Mouse (Mus musculus): ENCODE results near the gene Trpv4. TPM values are rescaled to one million over a fixed set of nuclear protein-coding genes. Genes with fewer than 3 reads are reported as not detected.

The Trpv4 gene
- total RNA-seq, 1 experiment from 2014 or later: not detected

GRCm38 (mm10) chr5:114674594-114674993, 16.4 kb upstream of the Trpv4 start:
- no peak for ATAC-seq (replicated peaks; ENCODE audit: insufficient number of reproducible peaks, low FRiP score, low TSS enrichment, poor library complexity, severe bottlenecking)

GRCm38 (mm10) chr5:114673114-114673513, 14.9 kb upstream of the Trpv4 start:
- ATAC-seq (replicated peaks; ENCODE audit: insufficient number of reproducible peaks, low FRiP score, low TSS enrichment, poor library complexity, severe bottlenecking): no peak

GRCm38 (mm10) chr5:114669014-114669413, 10.8 kb upstream of the Trpv4 start:
- no peak for ATAC-seq (replicated peaks; ENCODE audit: insufficient number of reproducible peaks, low FRiP score, low TSS enrichment, poor library complexity, severe bottlenecking)

GRCm38 (mm10) chr5:114667228-114667856, 9.1 kb upstream of the Trpv4 start:
- ATAC-seq (replicated peaks; ENCODE audit: insufficient number of reproducible peaks, low FRiP score, low TSS enrichment, poor library complexity, severe bottlenecking): peak; percentile 98

GRCm38 (mm10) chr5:114666659-114667058, 8.4 kb upstream of the Trpv4 start:
- ATAC-seq (replicated peaks; ENCODE audit: insufficient number of reproducible peaks, low FRiP score, low TSS enrichment, poor library complexity, severe bottlenecking): no peak

- no peak for ATAC-seq (replicated peaks; ENCODE audit: insufficient number of reproducible peaks, low FRiP score, low TSS enrichment, poor library complexity, severe bottlenecking)
These were observed 6.5 kb upstream of the Trpv4 start for GRCm38 (mm10) chr5:114664750-114665149.

GRCm38 (mm10) chr5:114664139-114664538, 5.9 kb upstream of the Trpv4 start:
- no peak for ATAC-seq (replicated peaks; ENCODE audit: insufficient number of reproducible peaks, low FRiP score, low TSS enrichment, poor library complexity, severe bottlenecking)

GRCm38 (mm10) chr5:114661029-114661428, 2.8 kb upstream of the Trpv4 start:
- peak; percentile 85 for ATAC-seq (replicated peaks; ENCODE audit: insufficient number of reproducible peaks, low FRiP score, low TSS enrichment, poor library complexity, severe bottlenecking)

- ATAC-seq (replicated peaks; ENCODE audit: insufficient number of reproducible peaks, low FRiP score, low TSS enrichment, poor library complexity, severe bottlenecking): no peak
These were observed 795 bp downstream of the Trpv4 start for GRCm38 (mm10) chr5:114657426-114657825.

GRCm38 (mm10) chr5:114656305-114656704, 1.9 kb downstream of the Trpv4 start:
- ATAC-seq (replicated peaks; ENCODE audit: insufficient number of reproducible peaks, low FRiP score, low TSS enrichment, poor library complexity, severe bottlenecking): no peak

GRCm38 (mm10) chr5:114655721-114656120, 2.5 kb downstream of the Trpv4 start:
- no peak for ATAC-seq (replicated peaks; ENCODE audit: insufficient number of reproducible peaks, low FRiP score, low TSS enrichment, poor library complexity, severe bottlenecking)

- ATAC-seq (replicated peaks; ENCODE audit: insufficient number of reproducible peaks, low FRiP score, low TSS enrichment, poor library complexity, severe bottlenecking): peak; percentile 79
These were observed 4.4 kb downstream of the Trpv4 start for GRCm38 (mm10) chr5:114653656-114654437.

- ATAC-seq (replicated peaks; ENCODE audit: insufficient number of reproducible peaks, low FRiP score, low TSS enrichment, poor library complexity, severe bottlenecking): no peak
These were observed 6.8 kb downstream of the Trpv4 start for GRCm38 (mm10) chr5:114651449-114651848.

GRCm38 (mm10) chr5:114651002-114651401, 7.2 kb downstream of the Trpv4 start:
- peak; percentile 20; the same call in 1 of the 2 replicates for ATAC-seq (replicated peaks; ENCODE audit: insufficient number of reproducible peaks, low FRiP score, low TSS enrichment, poor library complexity, severe bottlenecking)

- ATAC-seq (replicated peaks; ENCODE audit: insufficient number of reproducible peaks, low FRiP score, low TSS enrichment, poor library complexity, severe bottlenecking): no peak
These were observed 9.4 kb downstream of the Trpv4 start for GRCm38 (mm10) chr5:114648728-114649311.

- no peak for ATAC-seq (replicated peaks; ENCODE audit: insufficient number of reproducible peaks, low FRiP score, low TSS enrichment, poor library complexity, severe bottlenecking)
These were observed 10.8 kb downstream of the Trpv4 start for GRCm38 (mm10) chr5:114647211-114647974.

- no peak for ATAC-seq (replicated peaks; ENCODE audit: insufficient number of reproducible peaks, low FRiP score, low TSS enrichment, poor library complexity, severe bottlenecking)
These were observed 12.3 kb downstream of the Trpv4 start for GRCm38 (mm10) chr5:114645916-114646315.

GRCm38 (mm10) chr5:114644918-114645317, 13.3 kb downstream of the Trpv4 start:
- ATAC-seq (replicated peaks; ENCODE audit: insufficient number of reproducible peaks, low FRiP score, low TSS enrichment, poor library complexity, severe bottlenecking): no peak

- no peak for ATAC-seq (replicated peaks; ENCODE audit: insufficient number of reproducible peaks, low FRiP score, low TSS enrichment, poor library complexity, severe bottlenecking)
These were observed 17.4 kb downstream of the Trpv4 start for GRCm38 (mm10) chr5:114640809-114641208.
